Mouse (Mus musculus) bone marrow, adult 2 months (tissue): ENCODE measurements around the gene Ndufv1.

Experiments
- CTCF ChIP-seq: fragments of 200-500 bp; IDR thresholded peaks from 2 replicates; pipeline ENCODE4 v1.5.1; 2011; ENCODE audit warnings: low read length, control low read depth; ENCODE audit not compliant: control insufficient read depth, insufficient read depth
- POLR2A ChIP-seq: fragments of 200-500 bp; IDR thresholded peaks from 2 replicates; pipeline ENCODE4 v1.6.1; 2011; ENCODE audit warnings: low read depth, mild to moderate bottlenecking, control low read depth, low read length, borderline replicate concordance; ENCODE audit not compliant: control insufficient read depth

DNA sequence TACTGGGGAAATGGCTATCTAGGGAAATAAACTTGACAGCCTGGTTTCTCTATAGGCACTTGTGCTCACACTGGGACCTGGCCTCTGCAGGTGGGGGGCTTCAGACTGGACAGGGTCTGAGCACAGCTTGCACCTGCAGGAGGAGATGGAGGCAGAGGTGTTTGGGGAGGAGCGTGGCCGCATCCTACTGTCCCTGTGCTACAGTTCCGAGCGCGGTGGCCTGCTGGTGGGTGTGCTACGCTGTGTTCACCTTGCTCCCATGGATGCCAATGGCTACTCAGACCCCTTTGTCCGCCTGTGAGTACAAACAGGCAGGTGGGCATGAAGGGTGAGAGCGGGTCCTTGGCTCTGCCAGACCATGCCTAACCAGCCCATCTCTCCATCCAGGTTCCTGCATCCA lies 6.6 kb downstream of the Ndufv1 start:
- TF ChIP-seq CTCF (no peak), POLR2A (no peak)
